8 mouse cellular contexts compared by ENCODE assay signal in genomic region chrX:50566345-50566744, GRCm38 (mm10).
DNase-seq lines count a peak whose midpoint lies in the region; ATAC-seq and TF ChIP-seq lines count a peak whose summit lies in the region.

No protein-coding gene starts in this region.

- ATAC-seq in hindbrain, embryonic 13.5 days (ENCODE audit: low FRiP score), result no peak
- no peak for ATAC-seq in liver, embryonic 14.5 days (ENCODE audit: insufficient read depth)
- no peak for ATAC-seq in granulocyte monocyte progenitor cell, adult 5-6 weeks (replicated peaks; ENCODE audit: poor library complexity, severe bottlenecking)

- H3K9ac ChIP-seq in hindbrain, embryonic 13.5 days, result no peak overlapping the region
- no peak overlapping the region for H3K9ac ChIP-seq in liver, embryonic 14.5 days (replicated peaks)

- peak; percentile 77 for DNase-seq in gastrocnemius, postnatal 14 days
- no peak for DNase-seq in gastrocnemius, adult 18-20 months (ENCODE audit: low spot score)
- peak; percentile 37 for DNase-seq in c-Kit-positive CD71-positive TER-119-positive erythroid progenitor cells, embryonic 14.5 days (ENCODE audit: low spot score)
- DNase-seq in liver, embryonic 14.5 days (ENCODE audit: low read depth in 3 of 3, low spot score in 3 of 3), result no peak
- DNase-seq in ovary, adult 18-20 months (ENCODE audit: low spot score), result peak; percentile 64

- H3K27ac ChIP-seq in hindbrain, embryonic 13.5 days, result peak overlapping the region; percentile 30; the same call in 1 of the 2 replicates
- no peak overlapping the region for H3K27ac ChIP-seq in liver, embryonic 14.5 days

- H3K9me3 ChIP-seq in E14TG2a.4 (ENCODE audit: low read length), result no peaks in the 10 kb centered on the region
- H3K9me3 ChIP-seq in hindbrain, embryonic 13.5 days, result no peaks in the 10 kb centered on the region
- H3K9me3 ChIP-seq in liver, embryonic 14.5 days (ENCODE audit: control insufficient read depth, low read length), result no peaks in the 10 kb centered on the region

- no peak for TF ChIP-seq EP300 in liver, embryonic 14.5 days (IDR thresholded peaks at IDR 0.05; ENCODE audit: low read depth)

- 55% methylated on average over 5 of the region's 5 CpGs for WGBS in hindbrain, embryonic 13.5 days
- 54% methylated on average over 5 of the region's 5 CpGs for WGBS in liver, embryonic 14.5 days (ENCODE audit: insufficient replicate concordance)

- TF ChIP-seq CTCF in E14TG2a.4 (conservative IDR thresholded peaks at IDR 0.05; ENCODE audit: low read length), result peak; percentile 19; the same call in 1 of the 2 replicates
- peak; percentile 66 for TF ChIP-seq CTCF in liver, embryonic 14.5 days (IDR thresholded peaks at IDR 0.05; ENCODE audit: low read depth)

- intact Hi-C loops in gastrocnemius, postnatal 14 days (cut with DNase I; ENCODE audit: low total_unique reads), result no loop called here

- H3K4me1 ChIP-seq in E14TG2a.4 (replicated peaks; ENCODE audit: low read depth, low read length), result no peaks in the 10 kb centered on the region; the same call in 1 of the 2 replicates
- H3K4me1 ChIP-seq in hindbrain, embryonic 13.5 days (replicated peaks), result no peaks in the 10 kb centered on the region
- H3K4me1 ChIP-seq in liver, embryonic 14.5 days (replicated peaks; ENCODE audit: control insufficient read depth in 2 of 2, insufficient read depth in 2 of 2, low read length in 1 of 2), result no peaks in the 10 kb centered on the region

- H3K4me2 ChIP-seq in hindbrain, embryonic 13.5 days, result no peak overlapping the region
- H3K4me2 ChIP-seq in liver, embryonic 14.5 days (ENCODE audit: low read depth), result no peak overlapping the region; the same call in 1 of the 2 replicates

- no peak overlapping the region for H3K4me3 ChIP-seq in E14TG2a.4 (replicated peaks; ENCODE audit: low read length)
- H3K4me3 ChIP-seq in hindbrain, embryonic 13.5 days, result no peak overlapping the region
- 0 out of 4 replicates have a peak overlapping the region, but pooled peaks of 1 of the 2 experiments have one; percentile 6 for H3K4me3 ChIP-seq in liver, embryonic 14.5 days (ENCODE audit: insufficient read depth in 1 of 2, low read depth in 2 of 2, low read length in 2 of 2)

- no peaks in the 10 kb centered on the region for H3K27me3 ChIP-seq in E14TG2a.4 (ENCODE audit: insufficient read depth, low read length)
- H3K27me3 ChIP-seq in hindbrain, embryonic 13.5 days, result no peaks in the 10 kb centered on the region
- H3K27me3 ChIP-seq in liver, embryonic 14.5 days (ENCODE audit: control insufficient read depth, insufficient read depth, low read length), result no peaks in the 10 kb centered on the region

- H3K36me3 ChIP-seq in E14TG2a.4 (ENCODE audit: insufficient read depth, low read length), result peaks cover 92% of the 10 kb centered on the region
- peaks cover 27% of the 10 kb centered on the region for H3K36me3 ChIP-seq in hindbrain, embryonic 13.5 days
- H3K36me3 ChIP-seq in liver, embryonic 14.5 days (replicated peaks; ENCODE audit: control insufficient read depth, insufficient read depth, low read depth), result no peaks in the 10 kb centered on the region

Comparison
In these comparisons a context has a peak if more than half of its experiments do, and no peak if none do; other contexts are left out.
1. DNase-seq: peak in gastrocnemius, postnatal 14 days (single experiment), c-Kit-positive CD71-positive TER-119-positive erythroid progenitor cells, embryonic 14.5 days (single experiment) and ovary, adult 18-20 months (single experiment); none in gastrocnemius, adult 18-20 months (single experiment) and liver, embryonic 14.5 days (0 of 3).